Mouse (Mus musculus) cortical plate, adult 2 months (tissue): Measurements from ENCODE around the gene Pi4ka. TPM values are rescaled to one million over a fixed set of nuclear protein-coding genes. Genes with fewer than 3 reads are reported as not detected.

Experiments
- H3K27ac ChIP-seq: fragments of 200-500 bp; 2 replicates; pipeline ENCODE4 v1.5.1; 2012; ENCODE audit warnings: low read length, control low read depth, inconsistent platforms; ENCODE audit not compliant: insufficient read depth
- H3K4me1 ChIP-seq: fragments of 200-500 bp; 2 replicates; pipeline ENCODE4 v1.6.1; 2011; ENCODE audit warnings: low read length; ENCODE audit not compliant: control insufficient read depth, insufficient read depth
- H3K4me3 ChIP-seq: fragments of 200-500 bp; 2 replicates; pipeline ENCODE4 v1.5.1; 2011; ENCODE audit warnings: mild to moderate bottlenecking, low read length, control low read depth; ENCODE audit not compliant: insufficient read depth
- CTCF ChIP-seq: fragments of 200-500 bp; IDR thresholded peaks from 2 replicates; pipeline ENCODE4 v1.5.1; 2011; ENCODE audit warnings: mild to moderate bottlenecking, control low read depth, low read length; ENCODE audit not compliant: insufficient read depth; ENCODE audit errors: extremely low read depth
- POLR2A ChIP-seq: fragments of 200-500 bp; IDR thresholded peaks from 2 replicates; pipeline ENCODE4 v1.6.1; 2011; ENCODE audit warnings: mild to moderate bottlenecking, low read length, control low read depth; ENCODE audit not compliant: insufficient read depth; ENCODE audit errors: extremely low read depth
- polyA plus RNA-seq: library from polyadenylated mRNA; depleted of rRNA; stranded (reverse); fragments of >200 nt; gene quantifications from 2 replicates; pipeline ENCODE4 v1.2.3, GENCODE M21; 2012

Gene Pi4ka
- polyA plus RNA-seq, 1 experiment, result 336 TPM

DNA sequence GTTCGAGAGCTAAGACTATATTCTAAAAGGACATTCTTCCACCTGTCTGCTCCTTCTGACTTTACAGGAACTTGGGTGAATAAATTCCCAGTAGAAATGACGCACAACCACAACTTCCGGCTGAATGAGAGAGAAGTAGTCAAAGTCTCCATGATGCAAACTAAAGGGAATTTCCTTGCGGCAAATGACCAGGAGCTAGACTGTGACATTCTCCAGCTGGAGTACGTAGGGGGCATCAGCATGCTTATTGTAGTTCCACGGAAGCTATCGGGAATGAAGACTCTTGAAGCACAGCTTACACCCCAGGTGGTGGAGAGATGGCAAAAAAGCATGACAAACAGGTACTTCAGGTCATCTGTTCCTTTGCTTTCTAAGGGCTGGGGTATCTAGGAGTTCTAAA, 66.4 kb downstream of the Pi4ka start:
- Histone ChIP-seq H3K27ac (no peak overlapping the region), H3K4me1 (peaks cover 2% of the 10 kb centered on the region; the same call in 1 of the 2 replicates), H3K4me3 (no peak overlapping the region)
- no peak for TF ChIP-seq POLR2A
- TF ChIP-seq CTCF, result no peak

DNA sequence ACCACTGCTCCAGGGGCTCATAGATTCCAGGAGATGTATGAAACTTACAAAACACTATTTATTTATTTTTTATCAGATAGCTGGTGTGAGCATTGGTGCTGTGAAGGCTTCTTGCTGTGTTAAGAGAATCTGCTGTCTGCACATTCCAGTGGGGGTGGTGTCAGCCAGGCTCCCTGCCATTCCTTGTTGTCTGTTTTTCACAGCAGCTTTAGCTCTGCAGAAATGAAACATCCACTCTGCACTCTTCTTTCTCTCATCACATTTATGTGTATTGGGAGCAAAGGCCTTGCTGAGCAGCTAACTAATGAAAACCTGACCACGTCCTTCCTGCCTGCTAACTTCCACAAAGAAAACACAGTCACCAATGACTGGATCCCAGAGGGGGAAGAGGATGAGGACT, 70.0 kb downstream of the Pi4ka start:
- no peak overlapping the region for H3K4me3 ChIP-seq
- H3K27ac ChIP-seq, result no peak overlapping the region
- TF ChIP-seq CTCF, result no peak
- no peak for TF ChIP-seq POLR2A
- peaks cover 3% of the 10 kb centered on the region; the same call in 1 of the 2 replicates for H3K4me1 ChIP-seq

DNA sequence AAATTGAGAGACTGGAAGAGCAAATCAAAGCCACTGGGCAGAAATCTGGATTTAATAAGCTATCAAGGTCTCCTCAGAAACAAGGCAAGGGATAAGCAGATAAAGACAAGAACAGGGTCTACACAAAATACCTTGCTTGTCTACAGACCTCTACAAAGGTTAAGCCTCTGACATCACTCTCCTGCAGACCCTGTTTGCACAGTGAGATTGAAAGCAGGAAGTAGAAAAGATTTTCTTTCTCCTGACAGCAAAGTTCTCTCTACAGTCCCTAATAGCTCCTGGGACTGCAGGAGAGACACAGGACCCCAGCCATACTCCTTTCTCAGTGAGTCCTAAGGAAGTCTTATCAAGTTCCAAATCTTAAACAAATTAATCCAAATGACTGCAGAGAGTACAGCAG, 71.5 kb downstream of the Pi4ka start:
- TF ChIP-seq CTCF (no peak), POLR2A (no peak)
- H3K27ac ChIP-seq, result no peak overlapping the region
- no peak overlapping the region for H3K4me3 ChIP-seq
- peaks cover 5% of the 10 kb centered on the region; the same call in 1 of the 2 replicates for H3K4me1 ChIP-seq

DNA sequence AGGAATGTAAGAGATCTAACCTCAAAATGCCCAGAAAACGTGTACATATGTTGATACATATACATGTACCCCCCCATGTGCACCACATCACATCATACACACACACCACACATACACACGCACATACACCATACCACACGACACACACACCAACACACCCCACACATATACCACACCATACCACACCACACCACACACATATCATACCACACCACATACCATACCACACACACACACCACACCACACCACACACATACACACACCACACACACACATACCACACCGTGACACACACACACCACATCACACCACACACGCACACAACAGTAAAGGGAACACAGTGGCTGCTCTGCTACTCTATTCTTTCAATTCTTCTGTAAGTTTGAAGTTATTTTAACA, 74.3 kb downstream of the Pi4ka start:
- no peak for TF ChIP-seq POLR2A
- TF ChIP-seq CTCF, result no peak
- peaks cover 6% of the 10 kb centered on the region; the same call in 1 of the 2 replicates for H3K4me1 ChIP-seq
- no peak overlapping the region for H3K4me3 ChIP-seq
- H3K27ac ChIP-seq, result no peak overlapping the region

DNA sequence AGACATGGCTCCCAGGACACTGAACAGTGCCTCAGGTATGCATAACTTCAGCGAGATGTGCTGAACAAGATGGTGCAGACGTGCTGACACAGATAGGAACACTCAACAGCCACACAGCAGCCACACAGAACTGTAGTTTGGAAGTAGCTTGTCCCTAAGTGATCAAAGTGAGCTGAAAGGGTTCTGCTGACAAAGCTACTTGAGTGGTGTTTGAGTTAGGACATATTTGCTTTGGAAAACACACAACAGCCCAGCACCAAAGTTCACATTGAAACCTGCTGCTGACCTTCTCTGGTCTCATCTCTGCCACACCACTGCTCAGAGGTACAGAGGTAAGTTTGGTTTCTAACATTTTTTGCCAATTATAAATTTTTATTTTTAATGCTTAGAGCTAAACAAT, 75.0 kb downstream of the Pi4ka start, which contains the start of gene Serpind1:
Gene Serpind1, plus strand, starts transcription at position 256 of the 400 bp plus-strand sequence.
- TF ChIP-seq CTCF (no peak), POLR2A (no peak)
- Histone ChIP-seq H3K4me1 (peaks cover 4% of the 10 kb centered on the region; the same call in 1 of the 2 replicates), H3K4me3 (no peak within 1 kb of the TSS), H3K27ac (peak within 1 kb of the TSS; percentile 69; the same call in 1 of the 2 replicates)

DNA sequence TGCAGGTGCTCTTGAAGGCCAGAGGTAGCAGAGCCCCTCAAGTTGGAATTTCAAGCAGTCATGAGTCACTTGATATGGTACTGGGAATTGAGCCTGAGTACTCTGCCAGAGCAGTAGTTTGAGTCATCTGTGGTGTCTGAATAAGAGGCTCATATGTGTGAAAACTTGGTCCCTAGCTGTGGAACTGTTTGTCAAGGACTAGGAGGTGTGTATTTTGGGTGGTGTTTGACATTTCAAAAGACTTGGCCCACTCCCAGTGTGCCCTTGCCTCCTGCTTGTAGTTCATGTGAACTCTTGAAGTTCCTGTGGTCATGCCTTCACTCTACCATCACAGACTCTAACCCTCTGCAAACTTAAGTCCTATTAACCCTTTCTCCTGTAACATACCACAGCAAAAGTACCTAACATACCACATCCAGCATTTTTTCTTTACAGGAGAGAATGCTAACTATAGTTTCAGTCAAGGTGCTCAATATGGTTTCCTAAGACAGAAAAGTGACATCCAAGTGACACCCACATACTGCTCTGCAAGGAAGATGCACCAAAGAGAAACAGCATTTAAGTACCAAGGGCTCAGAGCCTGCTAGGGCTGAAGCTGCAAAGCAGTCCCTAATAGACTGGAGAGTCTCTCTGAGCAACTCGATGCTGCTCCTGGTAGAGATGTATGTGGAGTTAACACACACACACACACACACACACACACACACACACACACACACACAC, 76.1 kb downstream of the Pi4ka start:
- H3K27ac ChIP-seq, result peak overlapping the region; percentile 69; the same call in 1 of the 2 replicates
- peaks cover 4% of the 10 kb centered on the region; the same call in 1 of the 2 replicates for H3K4me1 ChIP-seq
- TF ChIP-seq CTCF (no peak), POLR2A (no peak)
- H3K4me3 ChIP-seq, result no peak overlapping the region

DNA sequence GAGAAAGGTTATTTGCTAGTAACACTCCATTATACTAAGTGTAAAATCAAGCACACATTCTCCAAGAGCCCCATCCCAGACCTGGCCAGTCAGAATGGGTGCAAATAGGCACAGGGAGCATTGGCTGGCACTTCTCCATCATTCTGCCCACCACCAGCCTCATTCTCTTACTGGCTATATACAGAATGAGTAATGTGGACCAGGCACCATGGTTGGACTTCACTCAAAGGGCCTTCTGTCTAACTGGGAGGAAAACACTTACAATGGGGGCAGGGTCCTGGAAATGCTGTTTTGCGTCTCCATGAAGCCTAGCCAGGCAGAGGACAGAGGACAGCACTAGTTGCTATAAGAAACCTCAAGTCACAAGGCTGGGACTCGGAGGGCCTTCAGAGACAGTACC, 80.0 kb downstream of the Pi4ka start:
- H3K4me3 ChIP-seq, result no peak overlapping the region
- peak overlapping the region; percentile 64; the same call in 1 of the 2 replicates for H3K27ac ChIP-seq
- no peak for TF ChIP-seq POLR2A
- TF ChIP-seq CTCF, result no peak
- peaks cover 6% of the 10 kb centered on the region for H3K4me1 ChIP-seq

DNA sequence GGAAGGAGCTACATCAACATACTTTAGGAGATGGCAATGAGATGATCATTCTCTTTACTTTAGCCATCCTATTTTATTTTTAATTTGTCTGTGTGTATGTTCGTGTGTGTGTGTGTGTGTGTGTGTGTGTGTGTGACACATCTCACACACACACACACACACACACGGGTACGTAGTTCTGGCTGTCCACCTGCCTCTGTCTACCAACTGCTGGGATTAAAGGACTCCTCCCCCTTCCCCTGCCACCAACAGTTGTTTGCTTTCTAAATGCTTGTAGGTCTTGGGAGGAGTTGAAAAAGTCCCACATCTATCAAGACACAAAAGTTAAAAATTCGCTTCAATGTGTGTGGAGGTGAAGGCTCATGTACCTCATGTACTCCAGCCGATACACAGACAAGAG, 81.4 kb downstream of the Pi4ka start:
- TF ChIP-seq CTCF (no peak), POLR2A (no peak)
- no peak overlapping the region for H3K27ac ChIP-seq
- H3K4me1 ChIP-seq, result peaks cover 4% of the 10 kb centered on the region
- H3K4me3 ChIP-seq, result no peak overlapping the region

DNA sequence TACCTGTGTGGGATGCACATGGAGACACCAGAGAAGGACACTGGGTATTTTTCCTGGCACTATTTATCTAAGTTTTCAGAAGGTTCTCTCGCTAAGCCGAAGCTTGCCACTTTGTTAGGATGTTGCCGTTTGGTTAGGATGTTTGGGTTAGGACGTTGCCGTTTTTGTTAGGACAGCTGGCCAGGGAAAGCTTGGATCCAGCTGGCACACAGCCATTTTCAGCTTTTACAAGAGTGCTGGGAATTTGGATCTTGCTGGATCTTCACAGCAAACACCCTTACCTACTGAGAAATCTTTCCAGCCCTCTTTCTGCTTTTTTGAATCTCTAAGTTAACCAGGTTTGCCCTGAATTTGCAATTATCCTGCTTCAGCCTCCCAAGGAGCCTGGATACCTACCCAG, 84.6 kb downstream of the Pi4ka start:
- Histone ChIP-seq H3K27ac (no peak overlapping the region), H3K4me3 (no peak overlapping the region), H3K4me1 (peaks cover 2% of the 10 kb centered on the region)
- TF ChIP-seq CTCF, result no peak
- no peak for TF ChIP-seq POLR2A

DNA sequence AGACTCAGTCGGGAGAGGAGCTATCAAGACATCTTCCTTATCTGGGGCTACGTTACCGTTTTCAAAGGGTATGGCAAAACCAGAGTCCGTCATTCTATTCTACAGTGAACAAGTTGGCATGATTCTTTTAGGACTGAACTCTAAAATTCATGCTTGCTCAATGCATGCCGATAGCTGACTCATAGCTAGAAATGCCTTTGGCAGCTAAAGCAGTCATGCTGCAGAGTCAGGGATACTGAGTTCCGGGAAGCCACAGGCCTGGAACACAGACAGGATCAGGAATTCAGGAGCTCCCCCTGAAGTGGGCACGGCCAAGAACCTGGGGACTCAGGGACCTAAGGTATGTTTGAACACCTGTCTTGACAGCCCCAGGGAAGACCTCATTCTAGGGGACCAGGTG, 89.6 kb downstream of the Pi4ka start:
- Histone ChIP-seq H3K27ac (no peak overlapping the region), H3K4me1 (no peaks in the 10 kb centered on the region), H3K4me3 (no peak overlapping the region)
- TF ChIP-seq CTCF (no peak), POLR2A (no peak)
